Comparison of ENCODE assay signal across 17 mouse cellular contexts in genomic region chr3:77151636-77152035, GRCm38 (mm10).
"Had no signal": no experiment of that assay in that cellular context is flagged by ENCODE, and none has a peak within 500 bp of the region (broad histone marks: within the 10 kb centered on the region; RNA-seq: fewer than 3 reads in every experiment).

No protein-coding gene starts in this region.

- H3K4me3 ChIP-seq: liver, embryonic 12.5 days; midbrain, embryonic 10.5 days; myocyte; neural tube, embryonic 13.5 days; neural tube, embryonic 15.5 days had no signal

- H3K9me3 ChIP-seq: liver, embryonic 12.5 days; midbrain, embryonic 10.5 days; neural tube, embryonic 13.5 days; neural tube, embryonic 15.5 days had no signal

- H3K36me3 ChIP-seq: liver, embryonic 12.5 days; midbrain, embryonic 10.5 days; neural tube, embryonic 13.5 days; neural tube, embryonic 15.5 days had no signal

- H3K4me2 ChIP-seq: liver, embryonic 12.5 days; lung, embryonic 14.5 days; neural tube, embryonic 13.5 days; neural tube, embryonic 15.5 days had no signal

- DNase-seq: lung, adult 18-20 months; lung, embryonic 14.5 days; lung, postnatal 10 days; lung, postnatal 4 days; right cerebral cortex, adult 18-20 months; right cerebral cortex, postnatal 25 days; right cerebral cortex, postnatal 4 days; spleen, adult 18-20 months; thymus, adult 18-20 months; thymus, postnatal 25 days; thymus, postnatal 4 days had no signal

- H3K9ac ChIP-seq: liver, embryonic 12.5 days; liver, embryonic 14.5 days; lung, embryonic 14.5 days; neural tube, embryonic 13.5 days; neural tube, embryonic 15.5 days had no signal

- H3K27me3 ChIP-seq: liver, embryonic 12.5 days; neural tube, embryonic 13.5 days; neural tube, embryonic 15.5 days had no signal

- ATAC-seq: liver, embryonic 12.5 days had no signal

- H3K27ac ChIP-seq: liver, embryonic 12.5 days; liver, embryonic 14.5 days; midbrain, embryonic 10.5 days; neural tube, embryonic 13.5 days; neural tube, embryonic 15.5 days had no signal

- H3K4me1 ChIP-seq: liver, embryonic 12.5 days; midbrain, embryonic 10.5 days; neural tube, embryonic 13.5 days; neural tube, embryonic 15.5 days had no signal
